Mouse (Mus musculus) adrenal gland, adult 10 weeks (tissue): ENCODE measurements around the gene Olfr1290. TPM values are rescaled to one million over a fixed set of nuclear protein-coding genes. Genes with fewer than 3 reads are reported as not detected.

Experiments
- polyA plus RNA-seq: library from polyadenylated mRNA; stranded (reverse); fragments of 350-450 nt; fragmentation: Illumina TruSeq; extraction: RNeasy Lipid Tissue Mini Kit (QIAGEN cat#74804); gene quantifications from one replicate; pipeline ENCODE4 v1.2.3, GENCODE M21; 2014; ENCODE audit warnings: low read depth, low replicate concordance

Gene Olfr1290
- polyA plus RNA-seq = not detected

DNA sequence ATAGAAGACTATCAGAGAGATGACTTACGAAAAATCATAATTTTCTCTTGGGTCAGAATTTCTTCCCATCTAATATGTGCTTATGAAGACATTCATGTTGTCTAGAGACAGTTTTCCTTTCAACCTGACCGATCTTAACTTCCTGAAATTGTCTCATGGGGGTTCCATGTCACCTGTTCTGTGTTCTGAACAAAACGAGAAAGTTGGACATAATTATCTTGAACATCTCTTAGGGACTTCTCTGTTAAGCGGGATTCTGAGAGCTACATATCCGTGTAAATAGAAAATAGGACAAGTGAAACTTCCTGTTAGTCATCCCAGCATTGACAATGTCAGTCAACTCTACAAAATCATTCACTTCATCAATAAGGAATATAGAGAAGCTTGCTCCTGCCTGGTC lies at the start of gene Olfr1290:
TSS of gene Olfr1290 (minus strand) at position 101 of the 400 bp plus-strand sequence.

DNA sequence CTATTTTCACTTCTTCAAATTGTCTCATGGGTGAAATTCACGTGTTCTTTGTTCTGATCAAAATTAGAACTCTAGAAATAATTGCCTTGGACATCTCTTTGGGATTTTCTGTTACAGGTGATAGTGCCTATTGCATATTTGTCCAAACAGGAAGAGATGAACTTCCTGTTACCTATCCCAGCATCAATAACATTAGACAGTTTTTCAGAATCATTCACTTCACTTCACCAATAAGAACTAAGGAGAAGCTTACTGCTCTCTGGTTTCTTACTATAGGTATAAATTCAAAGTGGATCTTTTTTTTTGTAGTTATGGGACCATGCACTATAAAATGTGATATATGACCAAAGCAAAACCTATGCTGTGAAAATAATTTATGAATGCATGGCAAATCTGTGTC lies 46.6 kb upstream of the Olfr1290 start, which contains the start of gene Olfr1294:
TSS of gene Olfr1294 (minus strand) at position 101 of the 400 bp plus-strand sequence.

DNA sequence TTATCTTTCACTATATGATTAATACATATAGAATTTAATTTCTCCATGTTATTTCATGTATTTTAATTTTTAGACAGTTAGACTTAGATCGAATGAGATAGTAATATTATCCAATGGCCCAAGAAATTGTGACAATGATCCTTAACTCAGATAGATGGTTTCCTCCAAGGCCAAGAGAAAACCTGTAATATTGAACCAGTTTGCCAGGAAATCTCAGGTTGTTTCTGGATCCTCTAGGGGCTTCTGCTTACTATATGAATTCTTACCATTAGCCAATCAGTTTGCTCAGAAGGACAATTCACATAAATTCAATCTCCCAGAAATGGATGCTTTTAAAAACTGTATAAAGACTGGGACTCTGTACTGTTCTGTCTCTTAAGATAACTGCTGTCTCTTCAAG lies 31.3 kb upstream of the Olfr1290 start, which contains the start of gene Olfr1293-ps:
TSS of gene Olfr1293-ps (plus strand) at position 301 of the 400 bp plus-strand sequence.

DNA sequence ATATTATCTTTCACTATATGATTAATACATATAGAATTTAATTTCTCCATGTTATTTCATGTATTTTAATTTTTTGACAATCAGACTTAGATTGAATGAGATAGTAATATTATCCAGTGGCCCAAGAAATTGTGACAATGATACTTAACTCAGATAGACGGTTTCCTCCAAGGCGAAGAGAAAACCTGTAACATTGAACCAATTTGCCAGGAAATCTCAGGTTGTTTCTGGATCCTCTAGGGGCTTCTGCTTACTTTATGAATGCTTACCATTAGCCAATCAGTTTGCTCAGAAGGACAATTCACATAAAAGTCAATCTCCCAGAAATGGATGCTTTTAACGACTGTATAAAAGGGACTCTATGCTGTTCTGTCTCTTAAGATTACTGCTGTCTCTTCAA lies 3.3 kb upstream of the Olfr1290 start, which contains the start of gene Olfr1291-ps1:
TSS of gene Olfr1291-ps1 (plus strand) at position 301 of the 400 bp plus-strand sequence.

DNA sequence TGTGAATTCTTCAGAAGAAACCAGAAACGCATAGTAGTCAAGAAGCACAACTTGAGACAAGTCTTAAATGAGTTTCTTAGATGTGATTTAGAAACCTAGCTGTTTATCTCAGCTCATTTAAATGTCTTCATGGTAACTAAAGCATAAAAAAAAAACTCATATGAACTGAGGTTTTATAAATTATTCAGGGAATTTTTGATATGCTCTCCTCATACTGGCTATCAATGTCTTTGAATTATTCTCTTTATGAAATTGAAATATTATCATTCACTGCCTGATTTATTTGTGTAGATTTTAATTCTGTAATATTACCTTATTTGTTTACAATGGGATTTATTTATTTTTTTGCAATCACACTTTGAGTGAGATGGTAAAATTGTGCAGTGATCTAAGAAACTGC lies 13.1 kb downstream of the Olfr1290 start, which contains the start of gene Olfr1289:
TSS of gene Olfr1289 (plus strand) at position 301 of the 400 bp plus-strand sequence.

DNA sequence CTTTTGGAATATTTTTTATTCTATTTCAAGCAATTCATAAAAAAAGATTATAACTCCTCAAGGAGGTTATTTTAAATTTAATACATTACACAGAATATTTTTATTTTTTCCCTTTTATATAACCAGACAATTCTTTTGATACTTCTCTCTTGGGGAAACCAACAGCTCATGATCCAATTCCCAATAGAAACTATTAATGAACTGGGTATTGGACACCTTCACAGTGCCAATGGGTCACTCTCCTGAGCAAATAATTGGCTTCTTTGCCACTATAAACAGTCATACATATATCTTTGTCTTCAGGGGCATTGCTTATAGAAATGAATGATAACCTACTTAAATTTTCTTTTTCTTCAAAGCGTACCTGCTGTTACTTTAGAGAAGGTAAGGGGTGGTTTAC lies 19.8 kb downstream of the Olfr1290 start, which contains the start of gene Olfr1288:
TSS of gene Olfr1288 (plus strand) at position 301 of the 400 bp plus-strand sequence.

DNA sequence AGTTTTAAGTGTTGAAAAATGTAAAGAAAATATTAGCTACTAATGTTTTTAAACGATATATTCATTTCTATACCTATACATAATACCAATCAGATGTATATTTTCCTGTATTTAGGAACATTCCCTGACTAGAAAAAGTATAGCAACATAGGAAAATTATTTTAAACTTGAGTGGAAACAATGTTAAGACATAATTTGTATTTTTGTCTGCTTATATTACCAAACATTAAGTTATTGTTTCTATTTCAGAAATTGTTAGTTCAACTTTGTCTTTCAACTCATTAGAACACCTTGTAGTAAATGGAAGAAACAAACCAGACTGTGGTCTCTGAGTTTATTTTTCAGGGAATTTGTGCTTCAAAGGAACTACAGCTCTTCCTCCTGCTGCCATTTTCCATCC lies 44.8 kb downstream of the Olfr1290 start, which contains the start of gene Olfr1287:
TSS of gene Olfr1287 (plus strand) at position 301 of the 400 bp plus-strand sequence.

Other genes with a start within 250 kb of the Olfr1290 start
- gene Olfr1276, start 239.3 kb downstream of the Olfr1290 start, polyA plus RNA-seq = not detected
- gene Olfr1277, start 219.7 kb downstream of the Olfr1290 start, polyA plus RNA-seq = not detected
- gene Olfr1278, start 203.7 kb downstream of the Olfr1290 start, polyA plus RNA-seq = not detected
- not detected for gene Olfr1279, start 193.2 kb downstream of the Olfr1290 start, polyA plus RNA-seq
- not detected for gene Olfr1280, start 179.8 kb downstream of the Olfr1290 start, polyA plus RNA-seq
- not detected for gene Olfr1281, start 167.3 kb downstream of the Olfr1290 start, polyA plus RNA-seq
- not detected for gene Olfr1282, start 157.8 kb downstream of the Olfr1290 start, polyA plus RNA-seq
- gene Olfr1283, start 127.0 kb downstream of the Olfr1290 start, polyA plus RNA-seq = not detected
- not detected for gene Olfr1284, start 118.3 kb downstream of the Olfr1290 start, polyA plus RNA-seq
- not detected for gene Olfr1286, start 70.7 kb downstream of the Olfr1290 start, polyA plus RNA-seq
- gene Olfr1287, start 44.7 kb downstream of the Olfr1290 start, polyA plus RNA-seq = not detected
- not detected for gene Olfr1288, start 19.7 kb downstream of the Olfr1290 start, polyA plus RNA-seq
- gene Olfr1289, start 13.0 kb downstream of the Olfr1290 start, polyA plus RNA-seq = not detected
- not detected for gene Olfr1291-ps1, start 3.4 kb upstream of the Olfr1290 start, polyA plus RNA-seq
- not detected for gene Olfr1293-ps, start 31.4 kb upstream of the Olfr1290 start, polyA plus RNA-seq
- gene Olfr1294, start 46.5 kb upstream of the Olfr1290 start, polyA plus RNA-seq = not detected
- not detected for gene Olfr1295, start 75.9 kb upstream of the Olfr1290 start, polyA plus RNA-seq
- gene Olfr1297, start 132.7 kb upstream of the Olfr1290 start, polyA plus RNA-seq = not detected
- gene Olfr1298, start 155.4 kb upstream of the Olfr1290 start, polyA plus RNA-seq = not detected
- not detected for gene Olfr1299, start 167.6 kb upstream of the Olfr1290 start, polyA plus RNA-seq